Mouse (Mus musculus): ENCODE measurements at regions not wholly inside any gene's neighbourhood (a gene's known extent, or its start where the extent isn't known, plus 50 kb on each side); places are given as distances from the start of the nearest gene placed in this dataset.
"Not testable (repeated sequence)": the region's sequence is repeated elsewhere in the genome, so short reads cannot be mapped to it uniquely, and the experiment has no call there.

DNA sequence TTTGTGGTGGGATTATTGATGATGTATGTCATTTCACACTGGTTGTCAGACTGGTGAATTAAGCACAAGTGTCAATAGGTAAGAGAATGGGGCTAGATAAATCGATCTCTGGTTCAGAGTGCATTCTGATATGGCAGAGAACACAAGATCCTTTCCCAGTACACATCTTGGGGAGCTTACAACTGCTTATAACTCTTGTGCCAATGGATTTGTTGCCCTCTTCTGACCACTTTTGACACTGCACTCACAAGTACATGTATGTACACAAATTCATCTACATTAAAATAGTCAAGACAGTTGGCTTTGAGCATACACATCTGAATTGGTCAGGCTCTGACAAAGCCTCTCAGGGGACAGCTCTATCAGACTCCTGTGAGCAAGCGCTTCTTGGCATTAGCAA lies 738.1 kb downstream of the Trib2 start:
- DNase-seq = no peak

DNA sequence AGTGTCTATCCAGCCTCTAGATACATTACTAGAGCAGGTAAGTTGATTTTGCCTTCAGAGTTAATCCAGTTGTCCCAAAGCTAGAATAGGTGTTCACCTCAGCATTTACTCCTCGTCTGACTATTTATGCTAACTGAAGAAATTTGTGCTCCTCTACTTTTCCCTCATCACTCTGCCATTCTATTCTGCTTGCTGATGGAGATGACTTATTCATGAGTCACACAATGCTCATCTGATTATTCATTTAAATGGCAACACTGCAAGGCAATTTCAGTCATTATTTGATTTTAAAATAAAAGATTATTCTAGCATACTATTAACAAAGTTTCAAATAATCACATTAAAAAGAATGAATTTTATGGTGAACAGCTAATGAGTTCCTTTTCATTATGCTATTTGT lies 752.4 kb downstream of the Trib2 start:
- DNase-seq = no peak

DNA sequence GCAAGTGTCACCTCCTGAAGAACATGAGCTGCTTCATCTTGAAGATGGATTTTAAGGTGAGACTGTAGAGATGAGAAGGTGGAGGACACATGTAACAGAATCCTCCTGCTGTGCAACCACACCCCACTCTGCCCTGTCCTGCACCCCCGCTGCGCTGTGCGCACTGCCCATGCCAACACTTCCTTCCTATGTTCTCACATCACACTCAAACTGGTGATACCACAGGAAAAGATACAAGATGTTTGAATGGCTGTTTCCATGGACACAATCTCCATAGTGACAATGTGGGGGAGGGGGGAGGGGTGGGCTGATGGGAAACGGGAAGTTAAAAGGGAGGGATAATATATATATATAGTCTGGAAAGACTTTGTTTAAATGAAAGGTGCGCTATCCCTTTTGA lies 765.3 kb downstream of the Trib2 start:
- no peak for DNase-seq

DNA sequence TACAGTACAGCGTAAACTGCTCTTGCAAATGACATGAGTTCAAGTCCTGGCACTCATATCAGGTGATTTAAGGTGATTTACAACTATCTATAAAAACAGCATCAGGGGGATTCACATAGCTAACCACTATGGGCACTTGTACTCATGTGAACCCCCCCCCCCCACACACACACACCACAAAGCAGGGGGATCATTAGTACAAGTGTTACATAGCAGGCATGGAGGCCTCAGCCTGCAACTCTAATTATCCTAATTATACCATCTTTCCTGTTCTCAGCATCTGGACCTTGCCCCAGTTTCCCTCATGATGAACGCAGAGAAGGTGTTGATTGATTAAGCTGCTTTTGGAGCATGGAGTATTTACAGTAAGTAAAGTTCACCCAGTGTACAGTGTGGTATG lies 773.5 kb downstream of the Trib2 start:
- no peak for DNase-seq

DNA sequence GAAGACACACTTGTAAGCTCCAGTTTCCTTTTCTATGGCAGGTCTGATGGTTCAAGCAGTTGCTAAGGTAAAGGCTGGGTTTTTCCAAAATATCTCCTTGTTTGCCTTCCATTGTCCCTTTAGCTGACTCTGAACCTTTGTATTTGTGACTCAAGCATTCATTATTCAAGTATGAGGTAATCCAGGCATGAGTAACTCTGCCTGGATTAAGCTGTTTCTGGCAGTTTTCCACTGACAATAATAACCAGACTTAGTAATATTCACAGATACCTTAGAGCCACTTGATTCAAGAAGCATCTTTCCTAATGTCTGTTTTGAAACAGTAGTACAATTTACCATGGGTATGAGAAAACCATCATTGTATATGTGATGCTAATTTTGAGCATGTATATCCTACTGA lies 805.6 kb downstream of the Trib2 start:
- DNase-seq = no peak

DNA sequence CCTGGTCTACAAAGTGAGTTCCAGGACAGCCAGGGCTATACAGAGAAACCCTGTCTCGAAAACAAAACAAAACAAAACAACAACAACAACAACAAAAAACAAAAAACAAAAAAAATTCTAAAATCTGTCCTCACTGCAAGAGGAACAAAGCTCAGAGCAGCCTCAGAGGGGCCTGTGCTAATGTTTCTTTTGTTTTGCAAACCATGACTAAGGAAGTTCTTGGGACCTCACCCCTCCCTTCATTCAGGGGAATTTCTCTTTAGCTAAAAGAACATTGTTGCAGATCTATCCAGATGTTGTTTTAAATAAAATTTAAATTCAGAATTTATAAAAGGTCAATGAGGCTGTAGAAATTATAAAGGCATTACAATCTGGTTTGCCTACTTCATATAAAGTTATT lies 814.3 kb downstream of the Trib2 start:
- not testable (repeated sequence) for DNase-seq
